Mouse (Mus musculus) splenic B cell, adult 2 months (primary cell): ENCODE measurements around the gene Olfr1326-ps1.

Experiments
- DNase-seq: peaks from one replicate; pipeline ENCODE4 v3.0.0-alpha.2; 2011; ENCODE audit warnings: low read depth, low spot score
- H3K27me3 ChIP-seq: 2 replicates; pipeline ENCODE4 v1.6.1; 2012; ENCODE audit warnings: mild to moderate bottlenecking, low read length, moderate library complexity, mixed read lengths; ENCODE audit not compliant: control insufficient read depth, poor library complexity, insufficient read depth, severe bottlenecking
- H3K36me3 ChIP-seq: 2 replicates; pipeline ENCODE4 v1.6.1; 2012; ENCODE audit warnings: mild to moderate bottlenecking, low read length, moderate library complexity, mixed read lengths; ENCODE audit not compliant: control insufficient read depth, poor library complexity, insufficient read depth, severe bottlenecking

Gene Olfr1326-ps1

DNA sequence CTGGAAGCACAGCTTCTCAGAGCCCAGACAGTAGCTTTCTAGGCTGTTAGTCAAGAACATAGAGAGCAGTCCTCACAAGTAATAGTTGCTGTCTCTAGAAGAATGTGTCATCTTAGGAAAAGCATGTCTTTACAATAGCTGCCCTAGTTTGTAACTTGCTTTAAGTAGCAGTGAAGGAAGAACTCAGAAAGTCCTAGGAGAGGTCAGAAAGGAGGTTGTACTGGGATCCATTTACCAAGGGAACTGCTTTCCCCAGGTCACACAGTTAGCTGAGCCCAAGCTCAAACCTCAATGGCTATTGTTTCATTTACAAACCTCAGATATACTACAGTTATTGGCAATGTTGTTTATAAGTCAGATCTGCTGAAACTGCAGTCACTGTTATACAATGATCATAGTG lies at the start of gene Olfr1326-ps1:
Gene Olfr1326-ps1 (minus strand): TSS at position 101 of the 400 bp plus-strand sequence.
- no peak for DNase-seq
- no peaks in the 10 kb centered on the region for H3K36me3 ChIP-seq
- no peaks in the 10 kb centered on the region for H3K27me3 ChIP-seq

GRCm38 (mm10) chrX:74592379-74592778 lies 17.7 kb upstream of the Olfr1326-ps1 start, which contains the start of gene Olfr1325:
Olfr1325 (plus strand) TSS chrX:74592679.
- no peak for DNase-seq
- H3K36me3 ChIP-seq: no peaks in the 10 kb centered on the region
- H3K27me3 ChIP-seq: no peaks in the 10 kb centered on the region
